Mouse (Mus musculus) stomach, postnatal 0 days (tissue): Measurements from ENCODE around the gene Pnkp.

Experiments used
- CTCF ChIP-seq: IDR thresholded peaks from 2 replicates; pipeline ENCODE4 v1.5.1; 2016; ENCODE audit warnings: antibody characterized with exemption, low read depth, mild to moderate bottlenecking, moderate library complexity
- EP300 ChIP-seq: optimal IDR thresholded peaks from 2 replicates; pipeline ENCODE3; 2016; ENCODE audit warnings: antibody characterized with exemption

DNA sequence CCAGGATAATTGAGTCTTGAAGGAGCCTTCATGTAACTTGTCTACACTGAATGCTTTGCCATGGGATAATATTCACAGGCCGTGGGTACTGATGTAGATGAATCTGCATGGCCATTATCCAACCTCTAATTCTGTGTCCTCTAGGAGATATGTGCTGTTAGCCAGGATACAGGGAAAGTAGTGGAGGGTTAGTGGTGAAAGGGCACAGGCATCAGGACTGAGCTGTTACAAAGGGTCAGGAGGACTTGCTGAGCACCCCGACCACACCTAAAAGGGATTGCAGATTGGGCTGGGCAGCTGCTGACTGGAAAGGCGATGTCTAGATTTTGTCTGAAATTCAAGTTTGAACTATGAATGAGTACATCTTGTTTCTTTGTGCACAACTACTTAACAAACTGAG lies 36.4 kb upstream of the Pnkp start:
- no peak for TF ChIP-seq CTCF
- TF ChIP-seq EP300, result no peak
